Mouse (Mus musculus): ENCODE data around the gene Rgs11. TPM values are rescaled to one million over a fixed set of nuclear protein-coding genes. Genes with fewer than 3 reads are reported as not detected.

Gene Rgs11
- polyA plus RNA-seq, 2 experiments from 2014 or later, result 6.2 to 14.2 TPM

DNA sequence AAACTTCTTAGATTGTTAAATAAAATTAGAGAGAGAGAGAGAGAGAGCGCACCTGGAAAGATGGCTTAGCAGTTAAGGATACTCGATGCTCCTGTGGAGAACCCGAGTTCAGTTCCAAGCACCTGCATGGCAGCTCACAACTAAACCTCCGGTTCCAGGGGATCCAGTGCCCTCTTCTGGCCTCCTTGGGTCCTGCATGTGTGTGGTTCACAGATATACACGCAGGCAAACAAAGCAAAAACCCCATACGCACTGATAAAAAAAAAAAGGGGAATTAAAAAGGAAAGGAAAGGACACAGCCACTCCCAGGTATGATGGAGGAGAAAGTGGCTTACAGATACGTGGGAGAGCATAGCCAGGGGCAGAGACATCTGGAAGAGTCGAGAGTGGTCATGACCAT lies 30.1 kb downstream of the Rgs11 start:
- no peak for ATAC-seq

DNA sequence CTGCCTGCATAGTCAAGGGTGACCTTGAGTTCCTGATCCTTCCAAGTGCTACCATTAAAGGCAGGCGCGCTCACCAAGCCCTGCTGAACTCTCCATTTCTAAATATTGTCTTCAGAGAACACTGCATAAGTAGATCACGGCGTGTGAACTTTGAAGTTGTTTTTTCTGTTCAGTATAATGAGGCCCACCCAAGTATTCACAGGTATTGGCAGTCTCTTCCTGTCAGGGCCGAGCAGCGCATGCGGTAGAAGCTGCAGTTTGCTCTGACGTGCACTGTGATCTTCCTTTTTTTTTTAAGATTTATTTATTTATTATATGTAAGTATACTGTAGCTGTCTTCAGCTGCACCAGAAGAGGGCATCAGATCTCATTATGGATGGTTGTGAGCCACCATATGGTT lies 31.6 kb downstream of the Rgs11 start:
- ATAC-seq, result no peak

DNA sequence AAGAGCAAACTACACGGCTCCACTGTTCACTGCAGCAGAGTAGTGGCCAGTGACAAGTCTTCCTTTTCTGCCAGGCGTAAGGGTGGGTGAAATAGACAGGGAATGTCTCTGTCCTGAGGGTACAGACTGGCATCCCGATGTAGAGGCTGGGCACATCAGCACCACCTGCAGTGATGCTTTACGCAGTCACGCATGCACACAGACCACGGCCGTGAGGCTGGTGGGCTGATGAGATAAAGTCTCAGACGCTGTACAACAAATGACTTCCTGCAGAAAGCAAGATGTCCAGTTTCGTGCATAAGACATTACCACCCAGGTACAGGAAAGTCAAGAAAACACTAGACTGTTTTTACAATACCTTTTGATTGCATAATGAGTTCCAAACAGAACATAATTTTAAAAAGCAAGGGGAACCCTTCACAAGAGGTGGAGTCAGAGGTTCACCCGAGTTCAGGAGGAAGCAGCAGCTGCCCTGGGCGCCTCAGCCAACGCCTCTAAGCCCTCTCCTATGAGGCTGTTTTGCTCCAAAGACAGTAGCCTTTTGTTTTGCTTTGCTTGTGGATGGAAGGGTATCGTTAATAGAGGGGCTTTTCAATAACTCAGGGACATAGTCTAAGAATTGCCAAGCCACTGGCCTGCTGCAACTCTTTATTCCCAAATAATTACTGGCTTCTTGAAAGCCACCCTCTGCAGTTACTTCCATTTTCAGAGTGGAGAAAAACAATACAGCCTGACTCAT lies 32.5 kb downstream of the Rgs11 start:
- ATAC-seq, result no peak

DNA sequence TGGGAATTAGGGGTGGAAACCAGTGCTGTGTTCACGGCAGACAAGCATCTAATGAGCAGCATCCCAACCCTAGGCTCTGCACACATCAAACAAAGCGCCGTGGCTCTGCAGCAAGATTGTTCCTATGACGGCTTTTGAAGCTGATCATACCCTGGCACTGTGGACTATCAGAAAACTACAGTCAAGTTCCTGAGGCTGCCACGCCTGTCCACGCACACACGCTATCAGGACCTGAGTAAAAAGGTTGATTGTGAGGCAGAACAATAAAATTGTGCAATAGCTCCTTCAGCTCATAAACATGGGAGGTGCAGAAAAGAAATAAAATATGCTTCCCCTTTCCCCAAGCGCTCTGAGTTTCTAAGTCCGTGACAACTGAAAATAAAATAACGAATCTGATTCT lies 34.9 kb downstream of the Rgs11 start:
- no peak for ATAC-seq

DNA sequence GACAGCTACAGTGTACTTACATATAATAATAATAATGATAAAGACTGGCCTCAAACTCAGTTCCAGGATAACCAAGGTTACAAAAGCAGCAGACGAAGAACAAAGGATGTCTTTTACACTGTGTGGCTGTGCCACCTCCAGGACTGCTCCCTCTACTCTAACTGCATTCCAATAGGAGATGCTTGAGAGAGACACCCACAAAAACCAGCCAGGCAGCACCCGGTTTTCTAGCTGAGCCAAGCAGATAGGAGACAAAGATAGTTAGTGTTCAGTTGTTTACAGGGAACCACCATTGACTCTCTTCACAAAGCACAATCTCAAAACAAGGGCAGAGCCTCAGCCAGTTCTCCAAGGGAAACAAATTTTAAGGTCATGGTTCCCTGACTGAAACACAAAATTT lies 36.8 kb downstream of the Rgs11 start:
- no peak for ATAC-seq

DNA sequence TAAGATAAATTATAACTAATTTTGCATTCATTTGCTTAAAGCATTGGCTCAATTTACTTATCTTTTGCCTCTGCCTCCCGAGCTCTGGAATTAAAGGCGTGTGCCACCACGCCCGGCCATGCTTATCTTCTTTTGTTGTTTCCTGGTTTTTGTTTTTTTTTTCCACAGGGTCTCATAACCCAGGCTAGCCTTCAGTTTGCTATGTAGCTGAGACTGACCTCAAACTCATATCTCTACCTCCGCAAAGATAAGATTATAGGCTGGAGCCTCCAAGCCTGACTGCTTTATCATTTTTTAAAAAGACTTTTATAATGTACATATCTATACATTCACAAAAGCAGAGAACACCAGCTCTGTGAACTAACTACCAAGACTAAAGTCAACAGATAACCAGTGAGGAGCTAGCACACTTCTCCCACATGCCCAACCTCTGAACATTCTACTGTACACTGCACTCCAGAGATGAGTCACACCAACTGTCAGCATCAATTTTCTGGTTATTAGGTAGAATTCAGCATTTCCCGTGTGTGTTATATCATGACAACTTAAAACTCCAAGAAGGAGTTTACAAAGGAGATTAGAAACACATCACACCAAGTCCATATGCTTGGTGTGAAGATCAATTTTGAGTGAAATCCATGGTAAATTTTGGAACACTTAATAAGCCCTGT lies 37.5 kb downstream of the Rgs11 start:
- no peak for ATAC-seq

DNA sequence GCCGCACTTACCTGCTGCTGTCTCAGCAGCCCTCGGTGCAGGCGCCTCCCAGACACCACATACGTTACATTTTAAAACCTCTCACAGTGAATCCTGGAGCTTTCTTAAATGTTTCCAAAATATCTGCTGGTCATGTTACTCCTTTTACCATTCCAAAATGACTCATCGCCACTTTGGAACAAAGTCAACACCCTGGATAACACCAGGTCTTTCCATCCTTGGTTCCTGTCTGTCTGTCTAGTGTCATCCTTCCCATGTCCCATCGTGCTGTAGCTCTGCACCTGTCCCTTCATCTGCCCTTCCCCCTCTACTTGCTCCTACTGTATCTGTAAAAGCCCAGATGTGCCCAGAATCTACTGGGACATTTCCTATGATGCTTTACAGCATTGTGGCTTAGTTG lies 38.2 kb downstream of the Rgs11 start:
- no peak for ATAC-seq

DNA sequence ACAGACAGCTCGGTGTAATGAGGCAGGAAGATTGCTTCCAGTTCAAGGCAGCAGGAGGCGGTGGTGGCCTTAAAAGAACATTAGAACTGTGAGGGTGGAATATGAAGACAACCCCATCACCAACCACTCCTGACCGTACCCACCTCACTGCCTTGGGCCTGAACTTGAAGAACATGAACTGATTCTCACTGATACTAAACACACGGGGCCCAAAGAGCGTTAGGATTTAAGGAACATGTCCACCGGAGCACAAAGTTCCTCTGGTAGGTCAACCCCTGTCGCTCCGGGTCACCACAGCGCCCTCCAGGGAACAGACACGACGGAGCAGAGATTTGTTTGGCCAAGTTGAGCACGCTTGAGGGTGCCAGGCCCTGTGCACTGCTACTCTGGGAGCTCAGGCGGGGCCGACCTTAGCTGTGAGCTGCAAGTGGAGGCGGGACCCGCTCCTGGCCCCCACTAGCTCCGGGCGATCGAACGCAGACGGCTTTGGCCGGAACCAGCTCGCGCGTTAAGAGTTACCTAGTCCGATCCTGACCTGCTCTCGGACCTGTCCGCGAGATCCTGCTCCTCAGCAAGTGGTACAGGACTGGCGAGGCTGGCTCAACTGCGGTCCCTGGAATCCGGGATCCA lies 40.8 kb downstream of the Rgs11 start:
- peak; percentile 54 for ATAC-seq

DNA sequence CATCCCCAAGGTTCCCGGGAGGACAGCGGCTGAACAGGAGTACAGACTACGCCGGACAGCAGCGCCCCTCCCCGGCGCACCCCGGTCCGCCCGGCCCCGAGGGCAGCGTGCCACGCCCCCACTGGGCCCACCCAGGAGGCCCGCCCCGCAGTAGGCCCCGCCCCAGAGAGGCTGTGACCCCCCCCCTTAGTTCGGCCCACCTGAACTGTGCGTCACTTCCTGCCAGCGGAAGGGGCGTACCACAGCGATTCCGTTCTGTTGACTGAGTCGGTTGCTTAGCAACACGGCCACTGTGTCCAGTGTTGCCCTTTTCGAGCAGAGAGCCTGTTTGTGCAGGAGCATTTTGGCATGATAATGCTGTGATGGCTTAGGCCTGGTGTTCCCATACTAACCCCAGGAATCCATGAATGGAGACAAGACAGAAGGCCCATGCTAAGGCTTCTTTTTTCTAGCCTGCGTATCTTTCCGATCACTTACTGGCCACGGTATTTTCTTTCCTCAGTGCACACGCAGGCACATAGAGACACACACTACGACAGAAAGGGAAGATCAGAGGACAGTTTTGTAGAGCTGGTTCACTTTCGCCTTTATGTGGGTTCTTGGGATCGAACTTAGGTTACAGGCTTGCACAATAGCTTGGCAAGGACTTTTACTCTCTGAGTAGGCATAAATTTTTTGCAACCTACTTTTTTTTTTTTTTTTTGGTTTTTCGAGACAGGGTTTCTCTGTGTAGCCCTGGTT lies 41.5 kb downstream of the Rgs11 start, which contains the start of gene Fam234a:
Gene Fam234a, minus strand, starts transcription at position 142 of the 741 bp plus-strand sequence.
- ATAC-seq, result peak; percentile 93

DNA sequence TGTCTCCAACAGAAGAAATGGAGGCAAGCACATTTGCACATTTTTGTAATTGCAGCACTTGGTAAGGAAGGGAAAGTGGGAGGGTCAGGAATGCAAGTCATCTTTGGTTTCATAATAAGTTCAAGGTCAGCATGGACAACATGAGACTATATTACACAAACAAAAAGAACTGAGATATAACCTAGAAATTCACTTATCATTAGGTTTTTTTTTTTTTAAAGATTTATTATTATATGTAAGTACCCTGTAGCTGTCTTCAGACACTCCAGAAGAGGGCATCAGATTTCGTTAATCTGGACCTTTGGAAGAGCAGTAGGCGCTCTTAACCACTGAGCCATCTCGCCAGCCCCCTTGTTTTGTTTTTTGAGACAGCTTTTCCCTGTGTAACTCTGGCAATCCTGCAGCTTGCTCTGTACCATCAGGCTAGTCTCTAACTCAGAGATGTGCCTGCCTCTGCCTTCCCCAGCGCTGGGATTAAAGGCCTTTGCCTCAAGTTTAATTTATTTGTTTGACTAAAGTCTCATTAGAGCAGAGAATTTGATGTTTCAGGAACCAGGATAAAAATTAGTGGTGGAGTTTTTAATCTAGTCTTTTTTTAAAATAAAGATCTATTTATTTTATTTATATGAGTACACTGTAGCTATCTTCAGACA lies 49.3 kb downstream of the Rgs11 start:
- no peak for ATAC-seq

DNA sequence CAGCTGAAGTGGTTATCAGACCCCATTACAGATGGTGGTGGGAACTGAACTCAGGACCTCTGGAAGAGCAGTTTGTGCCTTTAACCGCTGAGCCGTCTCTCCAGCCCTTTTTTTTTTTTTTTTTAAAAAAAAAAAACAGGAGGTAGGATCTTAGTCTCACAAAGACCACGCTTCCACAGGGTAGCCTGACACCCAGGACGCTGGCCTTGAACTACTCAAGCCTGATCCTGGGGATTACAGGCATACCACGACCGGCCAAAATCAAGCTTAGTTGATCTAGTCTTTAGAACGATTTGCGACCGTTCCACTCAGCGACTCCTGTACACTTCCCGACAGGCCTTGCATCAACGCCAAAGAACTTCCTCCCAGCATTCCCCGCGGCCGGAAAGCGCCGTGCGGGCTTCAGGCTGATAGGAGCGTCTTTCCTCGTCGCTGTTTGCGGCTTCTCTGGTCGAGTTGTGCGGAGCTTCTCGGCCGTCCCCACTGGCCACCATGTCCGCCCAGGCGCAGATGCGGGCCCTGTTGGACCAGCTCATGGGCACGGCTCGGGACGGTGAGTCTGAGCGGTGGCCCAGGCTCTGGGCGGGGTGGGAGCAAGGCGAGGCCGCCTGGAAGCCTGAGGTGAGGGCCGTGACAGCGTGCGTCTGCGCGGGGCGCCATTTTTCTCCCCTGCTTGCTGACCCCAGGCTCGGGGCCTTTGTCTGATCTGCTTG lies 49.9 kb downstream of the Rgs11 start, which contains the start of gene Luc7l:
Gene Luc7l, plus strand, starts transcription at position 358 of the 713 bp plus-strand sequence.
- ATAC-seq, result peak; percentile 97

DNA sequence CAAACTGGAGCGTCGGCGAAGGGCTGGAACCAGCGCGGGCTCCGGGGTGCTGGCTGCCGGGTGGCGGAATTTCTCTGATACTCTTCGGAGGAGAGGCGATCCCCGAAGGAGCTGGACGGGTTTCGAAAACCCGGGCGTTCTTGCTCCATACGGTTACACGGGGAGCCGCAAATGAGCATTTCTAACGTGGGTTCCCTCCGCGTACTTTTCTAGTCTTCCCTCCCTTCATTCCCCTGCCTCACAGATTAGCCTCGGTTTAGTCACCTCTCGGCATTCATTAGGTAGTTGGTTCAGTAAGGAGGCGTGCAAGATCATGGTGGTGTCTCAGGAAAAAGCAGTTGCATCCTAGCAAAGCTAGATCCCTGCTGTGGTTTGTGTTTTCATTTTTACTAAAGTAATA lies 50.6 kb downstream of the Rgs11 start:
- ATAC-seq, result no peak

DNA sequence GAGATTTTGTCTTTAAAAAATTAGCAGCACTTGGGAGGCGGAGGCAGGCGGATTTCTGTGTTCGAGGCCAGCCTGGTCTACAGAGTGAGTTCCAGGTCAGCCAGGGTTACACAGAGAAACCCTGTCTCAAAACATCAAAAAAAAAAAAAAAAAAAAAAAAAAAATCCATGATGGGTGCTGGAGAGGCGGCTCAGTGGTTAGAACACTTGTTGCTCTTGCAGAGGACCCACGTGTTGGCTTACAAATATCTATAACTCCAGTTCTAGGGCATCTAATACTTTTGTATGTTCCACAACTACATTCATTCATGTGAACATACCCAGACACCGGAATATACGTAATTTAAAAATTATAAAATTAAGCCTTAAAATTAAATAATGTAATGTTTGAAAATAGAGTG lies 52.6 kb downstream of the Rgs11 start:
- no peak for ATAC-seq

Other genes with a start within 250 kb of the Rgs11 start
- gene Capn15, start 217.2 kb upstream of the Rgs11 start, polyA plus RNA-seq (2017; shearing (Covaris generic)), result 1 to 10 TPM; 5.3 to 6.6 TPM
- gene Rab11fip3, start 133.4 kb upstream of the Rgs11 start, polyA plus RNA-seq (2017; shearing (Covaris generic)), result 1 to 10 TPM; 1.8 to 2.3 TPM
- gene Decr2, start 112.6 kb upstream of the Rgs11 start, polyA plus RNA-seq (2017; shearing (Covaris generic)), result 10 to 100 TPM; 27.7 to 35.1 TPM
- under 1 TPM; 0.32 to 0.95 TPM for gene Nme4, start 107.3 kb upstream of the Rgs11 start, polyA plus RNA-seq (2017; shearing (Covaris generic))
- gene Tmem8, start 89.7 kb upstream of the Rgs11 start, polyA plus RNA-seq (2017; shearing (Covaris generic)), result 1 to 10 TPM; 5.9 to 8.2 TPM
- 100 to 1,000 TPM; 111 to 138 TPM for gene Mrpl28, start 79.5 kb upstream of the Rgs11 start, polyA plus RNA-seq (2017; shearing (Covaris generic))
- 10 to 100 TPM; 13.3 to 17.5 TPM for gene Axin1, start 64.3 kb upstream of the Rgs11 start, polyA plus RNA-seq (2017; shearing (Covaris generic))
- gene Pdia2, start 3.9 kb upstream of the Rgs11 start, polyA plus RNA-seq (2017; shearing (Covaris generic)), result not detected
- gene Arhgdig, start 4.8 kb downstream of the Rgs11 start, polyA plus RNA-seq (2017; shearing (Covaris generic)), result not detected
- gene Fam234a, start 41.3 kb downstream of the Rgs11 start, polyA plus RNA-seq (2017; shearing (Covaris generic)), result 10 to 100 TPM; 12.6 to 23.0 TPM
- 10 to 100 TPM; 59.7 to 67.6 TPM for gene Luc7l, start 49.9 kb downstream of the Rgs11 start, polyA plus RNA-seq (2017; shearing (Covaris generic))
- gene Neurl1b, start 211.9 kb downstream of the Rgs11 start, polyA plus RNA-seq (2017; shearing (Covaris generic)), result under 1 TPM; 0.13 to 0.22 TPM